Mouse (Mus musculus) heart, postnatal 10 days (tissue): ENCODE measurements around the gene Fubp1. TPM values are rescaled to one million over a fixed set of nuclear protein-coding genes. Genes with fewer than 3 reads are reported as not detected.
A peak's percentile ranks its signal among the peaks of the same experiment; 100 is the strongest.

ENCODE experiments used
- DNase-seq, 2 experiments: peaks; one replicate each; pipeline ENCODE4 v3.0.0; 2021
- intact Hi-C: fragments of 180-260 bp; cut with DNase I; formaldehyde crosslinking; loops from one replicate; pipeline ENCODE4 v1.15.1; 2025
- total RNA-seq, 2 experiments: library from RNA; stranded (reverse); gene quantifications; 2 replicates each; pipeline ENCODE4 v1.2.3; 2021

Fubp1 gene
- total RNA-seq, 2 experiments from 2014 or later, result 82.2 to 90.6 TPM

- intact Hi-C loops, result no loop called here
- no peak for DNase-seq
These were observed 18.6 kb downstream of the Fubp1 start for GRCm38 (mm10) chr3:152228843-152229242.

- intact Hi-C loops, result no loop called here
- no peak for DNase-seq
These were observed 19.0 kb downstream of the Fubp1 start for GRCm38 (mm10) chr3:152229271-152229670.

GRCm38 (mm10) chr3:152231333-152232100 is 21.3 kb downstream of the Fubp1 start:
- peak in 1 of 2 experiments; percentile 18 for DNase-seq
- intact Hi-C loops, result loop anchor here (2.0 to 5.0 kb wide), 2 partner anchors 15 to 119 kb away; no protein-coding TSS in a partner anchor

GRCm38 (mm10) chr3:152235238-152235637 is 25.0 kb downstream of the Fubp1 start:
- intact Hi-C loops, result no loop called here
- no peak for DNase-seq

- intact Hi-C loops, result no loop called here
- DNase-seq, result no peak
These were observed 25.6 kb downstream of the Fubp1 start for GRCm38 (mm10) chr3:152235805-152236204.

- intact Hi-C loops, result no loop called here
- no peak for DNase-seq
These were observed 28.6 kb downstream of the Fubp1 start for GRCm38 (mm10) chr3:152238836-152239235.

GRCm38 (mm10) chr3:152239592-152239991 is 29.4 kb downstream of the Fubp1 start:
- intact Hi-C loops, result no loop called here
- no peak for DNase-seq

- intact Hi-C loops, result no loop called here
- DNase-seq, result no peak
These were observed 30.9 kb downstream of the Fubp1 start for GRCm38 (mm10) chr3:152241098-152241497.

GRCm38 (mm10) chr3:152243304-152243703 is 33.1 kb downstream of the Fubp1 start:
- DNase-seq, result no peak
- intact Hi-C loops, result no loop called here

- DNase-seq, result no peak
- intact Hi-C loops, result no loop called here
These were observed 35.2 kb downstream of the Fubp1 start for GRCm38 (mm10) chr3:152245273-152245910.

GRCm38 (mm10) chr3:152247708-152248107 is 37.5 kb downstream of the Fubp1 start:
- DNase-seq, result no peak
- intact Hi-C loops, result no loop called here

- intact Hi-C loops, result no loop called here
- no peak for DNase-seq
These were observed 40.3 kb downstream of the Fubp1 start for GRCm38 (mm10) chr3:152250487-152250886.

- DNase-seq, result no peak
- intact Hi-C loops, result no loop called here
These were observed 47.3 kb downstream of the Fubp1 start for GRCm38 (mm10) chr3:152257528-152257927.

- intact Hi-C loops, result loop anchor here (1.0 kb wide), 1 partner anchor 56 kb away; no protein-coding TSS in a partner anchor
- peak; percentile 86 to 92 for DNase-seq
These were observed 49.2 kb downstream of the Fubp1 start for GRCm38 (mm10) chr3:152259409-152259808.

GRCm38 (mm10) chr3:152260362-152260761 is 50.1 kb downstream of the Fubp1 start:
- no peak for DNase-seq
- intact Hi-C loops, result loop anchor here (5.0 kb wide), 1 partner anchor 492 kb away; no protein-coding TSS in a partner anchor

GRCm38 (mm10) chr3:152261436-152261835 is 51.2 kb downstream of the Fubp1 start:
- no peak for DNase-seq
- intact Hi-C loops, result loop anchor here (1.0 to 5.0 kb wide), 2 partner anchors 44 to 491 kb away; no protein-coding TSS in a partner anchor

GRCm38 (mm10) chr3:152261948-152262347 is 51.7 kb downstream of the Fubp1 start:
- peak; percentile 59 to 69 for DNase-seq
- intact Hi-C loops, result loop anchor here (1.0 to 5.0 kb wide), 2 partner anchors 43 to 490 kb away; no protein-coding TSS in a partner anchor

- intact Hi-C loops, result loop anchor here (5.0 kb wide), 1 partner anchor 488 kb away; no protein-coding TSS in a partner anchor
- DNase-seq, result peak in 1 of 2 experiments; percentile 33
These were observed 54.2 kb downstream of the Fubp1 start for GRCm38 (mm10) chr3:152264374-152264773.

- DNase-seq, result peak; percentile 45 to 58
- intact Hi-C loops, result loop anchor here (5.0 kb wide), 1 partner anchor 487 kb away; no protein-coding TSS in a partner anchor
These were observed 54.6 kb downstream of the Fubp1 start for GRCm38 (mm10) chr3:152264830-152265229.

- intact Hi-C loops, result no loop called here
- DNase-seq, result peak; percentile 92 to 93
These were observed 55.3 kb downstream of the Fubp1 start for GRCm38 (mm10) chr3:152265351-152266035.

- intact Hi-C loops, result no loop called here
- DNase-seq, result no peak
These were observed 55.8 kb downstream of the Fubp1 start, which contains the start of gene Nexn for GRCm38 (mm10) chr3:152266036-152266421. TSS of gene Nexn (minus strand) at chr3:152266350.
